Mouse (Mus musculus) CD4-positive, CD25-positive, alpha-beta regulatory T cell, adult 2 months (primary cell): Measurements from ENCODE around the gene Gm27027.
A peak's percentile ranks its signal among the peaks of the same experiment; 100 is the strongest.

Source experiments
- DNase-seq: peaks from one replicate; pipeline ENCODE4 v3.0.0-alpha.2; 2012; ENCODE audit warnings: low read depth, low spot score

The Gm27027 gene

DNA sequence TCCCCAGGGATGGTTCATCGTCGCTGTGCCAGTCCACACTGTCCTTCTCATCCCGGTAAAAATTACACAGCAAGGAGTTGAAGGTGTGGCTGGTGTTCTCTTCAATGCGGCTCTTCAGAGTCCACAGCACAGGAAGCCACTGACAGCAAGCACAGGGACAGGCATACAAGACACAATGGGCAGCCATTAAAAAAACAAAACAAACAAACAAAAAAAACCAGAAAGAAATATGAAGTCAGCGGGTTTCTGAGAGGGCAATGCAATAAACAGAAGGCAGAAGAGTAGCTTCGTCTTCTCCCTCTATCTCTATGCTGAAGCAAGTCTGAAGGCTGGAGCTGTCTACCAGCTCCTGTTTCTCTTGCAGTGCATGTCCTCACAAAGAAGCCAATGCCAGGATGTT, at the start of gene Gm27027:
TSS of gene Gm27027 (minus strand) at position 101 of the 400 bp plus-strand sequence.
- no peak for DNase-seq

DNA sequence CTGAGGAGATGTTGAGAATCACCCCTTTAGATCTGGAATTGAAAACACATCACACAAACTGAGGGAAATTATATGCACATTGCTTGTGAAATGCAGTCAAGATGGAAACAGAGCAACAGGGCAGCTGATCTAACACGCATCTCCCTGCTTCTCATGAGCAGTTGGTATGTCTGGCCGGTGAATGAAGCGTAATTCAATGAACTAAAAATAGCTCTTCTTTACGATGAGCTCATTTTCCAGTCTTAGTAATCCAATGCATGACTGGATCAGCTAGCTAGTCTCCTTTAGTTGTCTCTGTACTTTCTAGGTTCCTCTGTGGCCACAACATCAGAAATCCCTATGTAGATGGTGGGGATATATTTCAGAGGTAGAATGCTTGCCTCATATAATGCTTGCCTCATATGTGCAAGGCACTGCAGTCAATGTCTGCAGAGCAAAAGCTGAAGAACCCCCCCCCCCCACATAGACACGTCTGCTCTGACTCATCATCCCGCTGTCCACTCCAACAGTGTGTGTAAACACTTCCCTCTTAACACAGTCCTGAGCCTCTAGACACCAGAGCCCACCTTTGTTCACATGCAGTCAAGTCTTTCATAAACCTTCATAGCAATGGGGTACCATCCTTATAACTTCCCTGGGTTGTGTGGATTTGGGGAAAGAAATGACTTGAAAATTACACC, 49.4 kb upstream of the Gm27027 start:
- DNase-seq, result no peak

DNA sequence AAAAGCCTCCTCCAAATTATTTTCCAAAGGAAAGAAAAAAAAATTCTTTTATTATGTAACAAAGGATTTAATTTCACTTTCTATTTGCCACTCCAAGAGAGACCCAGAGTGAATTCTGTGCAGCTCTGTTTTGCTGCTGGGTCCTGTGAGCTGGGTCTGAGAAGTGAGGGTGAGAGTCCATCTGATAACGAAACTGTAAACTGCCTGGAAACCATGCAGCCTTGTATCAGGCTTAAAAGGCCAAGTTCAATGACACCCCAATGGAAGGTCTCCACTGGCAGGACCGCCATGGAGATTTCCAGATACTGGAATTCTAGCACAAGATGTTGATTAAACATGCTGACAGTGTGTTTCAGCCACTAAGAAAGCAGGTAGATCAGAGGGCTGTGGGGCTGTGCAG, 48.0 kb upstream of the Gm27027 start:
- no peak for DNase-seq

DNA sequence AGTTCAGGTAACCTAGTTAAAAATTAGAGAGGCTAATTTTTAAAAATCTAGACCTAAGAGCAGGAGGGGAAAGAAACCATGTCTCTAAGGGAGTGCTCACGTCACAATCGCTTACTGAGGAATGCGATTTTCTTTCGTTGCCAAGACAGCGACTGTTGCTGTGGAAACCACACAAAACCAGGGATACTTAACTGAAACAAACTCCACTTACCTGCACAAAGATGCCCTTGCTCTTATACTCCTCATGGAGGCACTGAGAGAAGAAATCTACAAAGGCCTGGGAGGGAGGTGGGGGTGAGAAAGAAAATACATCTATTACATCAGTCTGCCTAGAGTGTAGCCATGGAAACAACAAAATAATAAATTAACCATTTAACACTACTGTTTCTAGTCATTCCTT, 47.5 kb upstream of the Gm27027 start:
- no peak for DNase-seq

DNA sequence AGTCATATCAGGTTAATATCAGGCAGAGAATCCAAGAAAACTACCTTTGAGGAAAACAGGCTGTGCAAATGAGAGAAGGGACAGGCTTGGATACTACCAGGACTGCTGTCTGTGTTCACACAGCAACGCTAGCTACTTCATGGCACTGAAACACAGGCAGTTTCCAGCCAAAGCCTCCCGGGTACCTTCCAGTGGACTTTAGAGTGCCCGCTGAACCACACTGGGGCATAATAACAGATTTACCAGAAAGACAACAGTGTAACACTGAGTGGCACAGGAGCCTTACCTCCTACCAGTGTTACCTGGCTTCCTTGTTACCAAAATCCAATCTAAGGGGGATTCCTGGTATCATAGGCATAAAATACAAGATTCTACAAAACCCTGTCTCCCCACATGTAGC, 46.3 kb upstream of the Gm27027 start:
- no peak for DNase-seq

DNA sequence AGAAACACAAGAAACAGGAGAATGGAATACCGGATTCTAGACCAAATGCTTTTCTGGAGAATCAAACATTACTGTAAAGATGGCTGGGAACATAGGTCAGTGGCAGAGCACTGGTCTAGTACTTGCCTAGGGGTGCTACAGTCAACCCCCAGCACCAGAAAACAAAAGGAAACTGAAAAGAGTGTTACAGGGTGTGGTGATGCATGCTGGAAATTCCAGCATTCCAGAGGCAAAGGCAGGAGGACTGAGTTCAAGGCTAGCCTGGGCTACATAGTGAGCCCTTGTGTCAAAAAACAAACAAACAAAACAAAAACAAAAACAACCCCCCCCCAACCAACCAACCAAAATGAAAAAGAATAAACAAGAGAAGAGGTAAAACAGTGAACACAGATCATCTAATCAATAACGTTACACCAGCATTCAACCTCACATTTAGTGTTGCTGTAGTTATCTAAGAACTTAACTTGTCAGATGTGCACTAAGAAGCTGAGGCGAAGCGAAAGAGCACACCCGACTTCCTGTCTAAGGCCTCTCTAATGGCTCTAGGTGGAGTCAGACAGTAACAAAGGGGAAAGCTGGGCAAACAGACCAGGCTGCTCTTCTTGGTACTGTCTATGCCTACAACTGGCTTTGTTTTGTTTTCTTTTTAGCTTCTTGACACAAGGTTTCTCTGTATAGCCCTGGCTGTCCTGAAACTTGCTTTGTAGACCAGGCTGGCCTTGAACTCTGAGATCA, 44.4 kb upstream of the Gm27027 start:
- peak; percentile 3 for DNase-seq

DNA sequence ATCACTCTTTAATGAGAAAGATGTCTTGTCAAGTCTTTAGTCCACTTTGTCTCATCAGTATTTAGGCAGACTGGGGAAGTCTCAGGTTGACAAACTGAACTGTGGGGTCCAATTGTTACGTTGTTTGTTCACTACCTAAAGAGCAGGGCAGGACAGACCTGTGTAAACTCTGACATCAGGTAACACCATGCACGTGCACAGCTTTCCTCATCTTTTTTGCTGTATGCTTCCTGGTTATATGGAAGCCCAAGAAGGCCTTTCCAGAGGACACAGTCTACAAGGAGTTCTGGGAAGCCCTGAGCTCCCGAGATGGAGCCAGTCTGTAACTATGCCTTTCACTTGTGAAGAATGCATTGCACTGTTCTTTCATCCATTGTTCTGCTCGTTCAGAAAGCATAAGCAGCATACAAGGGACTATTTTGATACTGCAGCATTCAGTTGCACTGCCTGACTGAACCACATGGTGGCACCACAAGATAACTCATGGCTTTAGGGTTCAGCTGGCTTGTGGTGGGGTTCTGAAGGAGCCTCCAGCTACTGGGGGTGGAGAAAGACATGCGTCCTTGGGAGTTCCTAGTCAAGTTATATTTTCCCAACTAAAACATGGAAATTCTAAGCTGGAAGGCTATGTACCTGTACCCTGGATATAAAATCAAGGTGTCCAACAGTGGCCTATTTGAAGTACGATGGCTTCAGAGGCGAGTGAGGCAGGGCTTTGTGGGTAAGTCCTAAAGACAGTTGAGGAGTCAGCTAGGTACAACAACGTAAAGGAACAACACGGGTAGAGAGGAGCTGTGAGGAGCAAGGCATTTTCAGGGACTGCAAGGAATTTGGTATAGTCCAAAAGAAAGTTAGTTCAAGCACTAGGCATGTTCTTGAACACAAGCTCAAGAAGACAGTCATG, 39.5 kb upstream of the Gm27027 start:
- DNase-seq, result peak; percentile 68

DNA sequence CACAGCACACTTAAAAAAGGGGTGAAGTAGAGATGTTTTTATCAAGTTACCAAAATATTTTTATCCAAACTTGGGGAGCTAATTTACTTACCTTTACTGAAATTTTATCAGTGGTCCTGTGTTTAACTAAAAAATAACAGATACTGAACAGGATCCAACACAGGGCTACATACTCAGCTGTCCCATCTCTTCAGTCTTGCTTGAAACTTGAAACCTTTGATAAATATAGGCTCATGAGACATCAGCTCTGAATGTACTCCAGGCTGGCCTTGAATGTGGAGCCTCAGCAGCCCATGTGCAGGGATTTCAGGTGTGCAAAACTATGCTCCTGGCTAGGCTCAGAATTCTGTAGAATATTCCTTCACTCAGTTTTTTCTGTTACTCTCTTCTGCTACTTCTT, 34.4 kb upstream of the Gm27027 start:
- DNase-seq, result no peak

DNA sequence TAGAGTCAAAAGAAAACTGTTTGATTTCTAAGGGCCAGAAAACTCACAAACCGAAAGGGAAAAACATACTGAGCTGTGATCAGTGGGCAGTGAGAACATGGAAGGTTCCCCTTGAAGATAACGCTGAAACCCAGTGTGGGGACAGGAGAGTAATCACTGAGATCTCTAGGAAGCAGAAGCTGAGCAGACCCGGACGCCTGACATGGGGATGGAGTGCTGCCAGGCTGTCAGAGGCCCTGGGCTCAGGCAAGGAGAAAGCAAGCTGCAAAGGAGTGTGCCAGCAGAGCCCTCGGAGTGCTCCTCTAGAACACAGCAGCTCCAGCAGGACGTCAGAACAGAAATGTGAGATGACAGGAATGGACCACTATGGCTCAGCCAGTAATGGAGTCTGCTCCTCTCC, 28.5 kb upstream of the Gm27027 start:
- no peak for DNase-seq

DNA sequence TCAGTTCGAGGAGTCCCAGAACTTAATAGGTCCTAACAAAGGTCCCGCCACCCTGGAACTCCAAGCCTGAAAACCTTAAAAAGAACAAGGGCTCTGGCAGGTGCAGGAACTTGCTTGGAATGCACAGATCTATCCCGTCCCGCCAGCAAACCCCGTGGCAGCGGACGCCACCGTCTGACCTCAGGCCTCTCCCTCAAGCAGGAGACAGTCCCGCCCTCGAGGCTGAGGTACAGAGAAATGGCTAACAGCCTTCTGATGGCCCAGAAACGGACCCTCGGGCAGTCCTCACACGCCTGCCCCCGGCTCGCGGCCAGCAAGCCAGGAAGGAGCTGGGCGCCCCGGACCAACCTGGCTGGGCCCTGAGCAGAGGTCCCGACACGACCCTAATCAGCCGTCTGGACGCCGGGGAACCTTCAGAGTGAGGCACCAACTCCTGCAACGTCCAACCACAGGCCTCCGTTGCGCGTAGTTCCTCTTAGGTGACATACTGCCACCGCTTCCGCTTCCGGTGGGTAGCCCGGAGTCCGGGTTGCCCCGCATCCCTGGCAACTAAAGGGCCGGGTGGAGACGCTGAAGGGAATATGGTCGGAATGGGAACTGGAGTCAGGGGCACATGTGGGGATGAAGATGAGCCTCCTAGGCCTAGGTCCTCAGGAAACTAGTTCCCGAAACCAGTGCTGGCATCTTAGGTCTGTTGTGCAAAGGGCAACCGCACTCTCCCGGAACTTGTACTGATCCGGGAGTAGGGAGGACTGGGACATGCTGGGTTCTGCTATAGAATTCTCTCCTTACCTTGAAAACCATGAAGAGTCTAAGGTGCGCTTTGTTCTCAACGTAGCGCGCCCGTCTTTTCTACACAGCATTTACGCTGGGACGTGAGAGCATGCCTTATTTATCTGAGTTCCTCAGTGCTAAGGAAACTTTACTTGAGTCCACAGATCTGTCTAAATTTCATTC, 14.5 kb upstream of the Gm27027 start, which contains the start of gene Alkbh3:
TSS of gene Alkbh3 (minus strand) at position 473 of the 957 bp plus-strand sequence.
- peak; percentile 93 for DNase-seq

DNA sequence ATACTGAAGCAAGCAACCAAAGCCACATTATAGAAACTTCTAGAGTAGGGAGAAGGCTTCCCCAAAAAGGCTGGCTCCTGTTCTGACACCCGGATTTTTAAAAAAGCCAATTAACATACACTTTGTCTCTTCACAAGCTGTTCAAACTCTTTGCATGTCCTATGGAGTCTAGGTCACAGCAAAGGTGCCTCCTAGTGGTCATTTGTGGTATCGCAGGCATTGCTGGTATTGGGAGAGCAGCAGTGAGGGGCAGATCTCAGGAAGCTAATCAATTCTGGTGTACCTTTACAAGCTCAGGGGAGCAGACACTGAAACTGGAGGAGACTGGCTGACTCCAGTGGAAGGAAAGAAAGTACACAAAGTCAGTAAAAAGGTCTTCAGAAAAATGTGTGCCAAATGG, 6.2 kb upstream of the Gm27027 start:
- DNase-seq, result peak; percentile 86

DNA sequence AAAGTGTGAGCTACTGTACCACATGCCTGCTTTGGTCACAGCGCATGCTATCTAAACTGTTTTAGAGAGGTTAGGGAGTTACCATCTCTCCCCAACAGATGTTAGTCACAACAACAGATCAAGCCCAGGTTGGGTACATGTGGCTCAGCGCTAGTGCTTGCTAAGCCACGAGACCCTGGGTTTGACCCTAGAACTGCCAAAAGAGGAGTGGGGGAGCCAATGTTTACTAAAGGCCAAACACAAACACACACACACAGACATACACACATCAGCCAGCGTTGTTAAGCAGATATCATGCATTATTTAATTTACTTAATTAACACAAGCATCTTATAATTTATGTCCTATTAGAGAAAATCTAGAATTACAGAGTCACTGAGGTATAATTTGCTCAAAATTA, 5.8 kb upstream of the Gm27027 start:
- no peak for DNase-seq

DNA sequence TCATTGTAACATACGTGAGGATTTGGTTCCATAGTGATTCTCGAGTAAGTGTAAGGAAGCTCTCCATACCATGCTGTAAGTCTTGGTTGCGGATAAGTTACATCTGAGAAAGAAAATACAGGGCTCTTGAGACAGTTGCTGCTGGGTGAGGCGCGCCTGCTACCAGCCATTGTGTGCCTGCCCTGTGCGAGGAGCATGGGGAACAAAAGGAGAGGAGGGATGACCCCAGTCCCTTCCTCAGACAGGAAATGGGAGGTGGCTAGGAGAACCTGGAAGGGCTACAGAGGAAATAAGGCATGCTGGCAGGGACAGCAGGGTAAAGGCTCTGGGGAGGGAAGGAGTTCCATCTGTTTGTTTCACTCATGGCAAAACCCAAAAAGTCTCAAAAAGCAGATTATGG, 5.3 kb upstream of the Gm27027 start:
- no peak for DNase-seq

DNA sequence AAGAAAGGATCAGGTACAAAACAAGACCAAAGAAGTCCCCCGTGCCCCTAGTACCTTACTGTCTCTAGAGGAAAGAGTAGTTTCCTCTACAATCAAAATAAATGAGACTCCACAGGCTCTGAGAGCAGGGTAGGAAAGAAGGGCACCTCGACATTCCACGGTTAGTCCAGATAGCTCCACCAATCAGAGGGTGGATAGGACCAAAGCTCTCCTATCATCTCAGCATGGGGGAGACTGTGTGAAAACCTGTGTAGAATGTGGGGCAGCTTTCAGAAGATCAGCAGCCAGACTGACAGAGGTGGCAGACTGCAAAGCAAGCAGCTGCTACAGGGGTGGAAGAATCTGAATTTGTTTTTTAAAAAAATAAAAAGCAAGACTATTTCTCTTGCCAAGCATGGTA, 3.3 kb downstream of the Gm27027 start:
- no peak for DNase-seq

DNA sequence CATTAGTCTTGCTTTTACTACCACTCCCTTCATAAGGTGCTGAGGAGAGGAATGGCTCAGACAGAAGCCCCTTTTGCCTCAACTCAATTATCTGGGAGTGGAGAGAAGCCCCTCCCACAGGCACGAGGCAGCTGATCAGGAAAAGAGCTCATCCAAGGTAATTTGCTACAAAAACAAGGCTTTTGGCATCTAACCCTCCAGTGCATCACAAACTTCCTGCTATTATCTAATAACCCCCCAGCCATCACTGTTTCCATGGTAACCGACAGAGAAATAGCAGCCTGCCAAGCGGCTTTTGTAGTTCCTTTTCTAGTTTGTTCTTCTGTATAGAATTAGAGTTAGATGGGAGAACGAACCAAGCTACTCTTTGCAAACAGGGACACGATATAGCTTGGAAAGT, 3.9 kb downstream of the Gm27027 start:
- DNase-seq, result no peak

DNA sequence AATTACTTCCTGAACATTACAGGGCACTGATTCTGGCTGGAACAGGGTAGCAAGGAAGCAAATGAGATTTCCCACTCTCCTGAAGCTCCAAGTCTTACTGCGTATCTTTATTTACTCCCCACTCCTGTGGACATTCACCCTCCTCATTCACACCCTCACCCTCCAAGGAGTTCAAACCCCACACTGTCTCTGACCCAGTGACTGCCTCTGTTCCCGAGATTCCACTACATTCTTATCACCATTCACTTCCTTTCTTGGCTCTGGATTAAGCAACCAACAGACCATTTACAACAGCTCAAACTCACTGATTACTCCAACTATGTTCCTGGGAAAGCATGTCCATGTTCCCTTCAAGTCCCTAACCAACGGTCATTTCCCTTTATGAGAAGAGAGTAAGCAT, 4.8 kb downstream of the Gm27027 start:
- DNase-seq, result no peak

DNA sequence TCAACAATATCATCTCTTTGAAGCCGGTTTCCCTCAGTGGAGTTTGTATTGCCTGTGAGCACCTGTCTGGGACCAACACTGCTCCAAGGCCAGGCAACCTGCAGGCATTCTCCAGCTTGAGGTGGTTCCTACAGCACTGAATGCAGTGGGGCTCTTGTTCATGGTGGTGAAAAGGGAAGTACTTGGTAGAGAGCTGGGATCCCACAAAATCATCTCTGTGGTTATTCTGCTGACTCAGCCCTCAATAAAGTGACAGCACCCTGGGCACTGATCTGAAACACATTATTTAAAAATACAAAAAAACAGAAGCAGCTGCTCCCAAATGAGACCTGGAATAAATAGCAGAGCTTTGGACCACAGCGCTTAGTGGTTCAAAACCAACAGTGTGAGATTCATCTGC, 7.7 kb downstream of the Gm27027 start:
- no peak for DNase-seq

DNA sequence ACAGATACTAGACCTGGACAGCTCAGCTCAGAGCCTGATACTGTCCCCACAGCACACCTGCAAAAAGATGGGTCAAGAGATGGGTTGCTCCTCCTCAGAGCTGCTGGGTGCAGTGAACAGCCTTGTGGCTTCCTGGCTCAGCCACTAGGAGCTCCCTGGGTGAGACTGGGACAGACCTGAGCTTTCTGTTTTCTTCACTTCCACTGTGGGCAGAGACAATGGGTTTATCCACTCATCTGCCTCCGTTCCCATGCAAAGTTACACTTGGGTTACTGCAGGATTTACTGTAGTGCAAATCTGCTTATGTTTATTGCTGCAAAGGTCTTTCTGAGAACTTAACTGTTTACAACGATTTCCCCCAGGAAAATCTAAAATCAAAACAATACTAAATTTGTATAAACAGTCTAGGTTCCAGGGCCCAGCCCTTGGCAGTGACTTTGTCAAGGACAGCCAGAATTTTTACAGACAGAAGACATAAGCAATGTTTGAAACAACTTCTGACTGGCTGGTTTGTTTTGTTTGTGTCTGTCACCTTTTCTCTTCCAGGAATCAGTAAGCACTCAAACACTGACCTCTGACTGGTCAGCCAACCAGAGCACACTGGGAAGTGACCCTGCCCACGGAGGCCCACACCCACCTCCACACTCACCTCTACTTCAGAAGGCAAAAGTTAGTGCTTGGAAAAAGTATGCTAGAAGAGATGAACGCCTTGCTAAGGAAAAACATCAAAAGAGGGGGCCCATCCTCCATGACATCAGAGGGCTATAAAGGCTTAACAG, 13.5 kb downstream of the Gm27027 start:
- DNase-seq, result no peak

DNA sequence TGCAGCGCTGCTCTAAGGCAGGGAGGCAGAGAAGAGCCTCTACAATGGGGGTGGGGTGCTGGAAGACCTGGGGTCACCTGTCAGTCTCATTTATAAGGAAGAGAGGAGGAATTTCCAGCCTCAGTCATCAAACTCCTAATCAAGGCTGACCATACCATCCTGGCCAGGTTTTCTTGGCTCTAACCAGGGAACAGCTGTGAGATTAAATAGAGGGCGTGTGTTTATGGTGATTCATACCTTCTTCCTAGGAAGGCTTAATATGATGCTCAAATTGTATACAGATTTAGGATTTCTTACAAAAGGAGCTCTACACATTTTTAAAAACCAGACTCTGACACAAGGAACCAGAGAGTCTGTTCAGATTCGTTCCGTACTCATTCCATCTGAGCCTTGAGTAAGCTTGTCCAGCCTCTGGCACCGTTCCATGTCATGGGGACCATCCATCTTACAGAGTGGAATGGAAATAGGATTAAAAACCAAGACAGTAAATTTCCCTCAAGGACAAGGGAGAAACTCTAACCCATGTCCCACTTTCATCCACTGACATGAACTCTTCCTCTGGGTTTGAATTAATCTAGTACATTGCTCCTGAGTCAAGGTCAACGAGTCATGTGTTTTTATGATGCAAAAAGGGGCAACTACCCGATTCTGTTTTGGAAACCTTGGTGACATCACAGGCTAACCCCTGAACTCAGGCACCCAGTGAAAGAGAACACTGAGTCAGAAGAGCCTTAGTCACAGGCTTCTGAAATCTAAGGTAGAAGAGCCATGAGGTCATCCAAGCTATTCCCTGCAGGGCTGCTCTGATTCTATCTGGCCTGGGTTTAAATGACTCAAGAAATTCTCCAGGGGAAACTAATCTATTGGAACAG, 16.7 kb downstream of the Gm27027 start:
- DNase-seq, result no peak
